ENCODE assay signal across 19 mouse cellular contexts in genomic region chr19:60903139-60903538, GRCm38 (mm10).
"Had no signal": no experiment of that assay in that cellular context is flagged by ENCODE, and none has a peak within 500 bp of the region (broad histone marks: within the 10 kb centered on the region; RNA-seq: fewer than 3 reads in every experiment).

No protein-coding gene starts in this region.

- H3K27ac ChIP-seq: kidney, embryonic 15.5 days; left cerebral cortex, adult 2 months; liver, embryonic 13.5 days; midbrain, embryonic 10.5 days; midbrain, embryonic 13.5 days; neural tube, embryonic 13.5 days; stomach, embryonic 15.5 days had no signal

- DNase-seq: kidney, postnatal 10 days; kidney, postnatal 36 days; layer of hippocampus, postnatal 36 days; liver, embryonic 13.5 days; lung, adult 2 months; retina, postnatal 1 day; right cerebral cortex, postnatal 25 days; spleen, adult 18-20 months; thymus, postnatal 25 days had no signal

- H3K9ac ChIP-seq: kidney, embryonic 15.5 days; liver, embryonic 13.5 days; midbrain, embryonic 13.5 days; neural tube, embryonic 13.5 days; stomach, embryonic 15.5 days had no signal

- H3K4me3 ChIP-seq: kidney, embryonic 15.5 days; left cerebral cortex, adult 2 months; liver, embryonic 13.5 days; megakaryocyte, embryonic 14.5 days; midbrain, embryonic 10.5 days; midbrain, embryonic 13.5 days; myocyte; neural tube, embryonic 13.5 days; stomach, embryonic 15.5 days had no signal

- H3K4me2 ChIP-seq: kidney, embryonic 15.5 days; liver, embryonic 13.5 days; midbrain, embryonic 13.5 days; neural tube, embryonic 13.5 days; stomach, embryonic 15.5 days had no signal

- H3K4me1 ChIP-seq: kidney, embryonic 15.5 days; midbrain, embryonic 10.5 days; midbrain, embryonic 13.5 days; neural tube, embryonic 13.5 days had no signal

- H3K9me3 ChIP-seq: kidney, embryonic 15.5 days; liver, embryonic 13.5 days; midbrain, embryonic 10.5 days; midbrain, embryonic 13.5 days; neural tube, embryonic 13.5 days had no signal

- ATAC-seq: lung, postnatal 0 days; midbrain, embryonic 13.5 days; midbrain, embryonic 16.5 days had no signal

- H3K27me3 ChIP-seq: kidney, embryonic 15.5 days; liver, embryonic 13.5 days; megakaryocyte, embryonic 14.5 days; midbrain, embryonic 13.5 days; neural tube, embryonic 13.5 days; stomach, embryonic 15.5 days had no signal

- H3K36me3 ChIP-seq: kidney, embryonic 15.5 days; liver, embryonic 13.5 days; midbrain, embryonic 10.5 days; midbrain, embryonic 13.5 days; neural tube, embryonic 13.5 days; stomach, embryonic 15.5 days had no signal
